Mouse (Mus musculus): ENCODE measurements around the gene Abcg2.

The Abcg2 gene

DNA sequence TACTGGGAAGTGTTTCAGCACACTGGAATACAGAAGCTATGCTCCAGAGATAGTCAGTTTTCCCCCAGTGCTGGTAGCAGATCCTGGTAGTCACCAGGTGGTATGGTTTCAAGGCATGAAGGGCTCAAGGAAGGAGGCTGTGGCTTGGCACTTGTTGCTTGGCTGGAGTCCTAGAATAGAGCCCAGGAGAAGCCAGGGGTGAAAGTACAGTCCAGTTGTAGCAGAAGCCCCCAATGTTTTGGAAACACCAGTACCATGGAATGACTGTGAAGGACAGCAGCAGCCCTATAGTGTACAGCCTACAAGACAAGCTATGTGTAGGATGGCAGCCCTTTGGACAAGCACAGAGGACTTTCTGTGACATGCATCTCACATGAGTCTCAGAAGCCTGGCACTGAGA is 54.2 kb downstream of the Abcg2 start:
- no peak for DNase-seq (ENCODE audit: low spot score)

GRCm38 (mm10) chr6:58639391-58639790 is 55.1 kb downstream of the Abcg2 start:
- no peak for DNase-seq (ENCODE audit: low spot score)

- peak; percentile 59 for DNase-seq (ENCODE audit: low spot score)
These were observed 56.2 kb downstream of the Abcg2 start for GRCm38 (mm10) chr6:58640333-58641018.

DNA sequence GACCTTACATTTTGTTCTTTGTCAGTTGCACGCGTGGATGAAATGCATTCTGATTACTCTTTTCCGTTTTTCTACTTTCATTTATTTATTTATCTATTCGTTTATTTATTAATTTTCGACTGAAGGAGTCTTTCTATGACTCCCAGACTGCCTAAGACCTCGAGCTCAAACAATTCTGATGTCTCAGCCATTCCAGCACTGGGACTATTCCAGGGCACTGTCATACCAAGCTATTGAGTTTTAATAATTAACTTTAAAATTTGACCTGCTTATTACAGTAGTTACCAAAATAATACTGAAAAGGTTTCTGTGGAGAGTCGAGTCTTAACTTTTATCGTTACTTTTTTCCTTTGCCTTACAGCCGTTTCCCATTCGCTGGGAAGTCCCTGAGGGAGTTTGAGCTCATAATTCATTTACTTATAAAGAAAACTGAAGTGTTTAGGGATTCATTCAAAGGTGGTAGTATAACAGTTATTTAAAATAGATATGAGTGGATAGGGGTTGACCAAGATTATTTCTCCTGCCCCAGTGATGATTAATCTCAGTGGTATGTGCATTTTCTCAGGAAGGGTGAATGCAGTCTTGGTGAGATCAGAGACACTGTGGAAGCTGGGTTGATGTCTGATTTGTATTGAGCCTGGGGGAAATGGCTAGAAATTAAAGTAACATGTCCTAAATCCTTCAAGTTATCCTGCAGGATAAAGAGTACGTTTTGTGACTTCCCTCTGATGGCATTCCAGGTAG is 56.9 kb downstream of the Abcg2 start:
- DNase-seq (ENCODE audit: low spot score) = no peak

- no peak for DNase-seq (ENCODE audit: low spot score)
These were observed 57.9 kb downstream of the Abcg2 start for GRCm38 (mm10) chr6:58642191-58642590.

DNA sequence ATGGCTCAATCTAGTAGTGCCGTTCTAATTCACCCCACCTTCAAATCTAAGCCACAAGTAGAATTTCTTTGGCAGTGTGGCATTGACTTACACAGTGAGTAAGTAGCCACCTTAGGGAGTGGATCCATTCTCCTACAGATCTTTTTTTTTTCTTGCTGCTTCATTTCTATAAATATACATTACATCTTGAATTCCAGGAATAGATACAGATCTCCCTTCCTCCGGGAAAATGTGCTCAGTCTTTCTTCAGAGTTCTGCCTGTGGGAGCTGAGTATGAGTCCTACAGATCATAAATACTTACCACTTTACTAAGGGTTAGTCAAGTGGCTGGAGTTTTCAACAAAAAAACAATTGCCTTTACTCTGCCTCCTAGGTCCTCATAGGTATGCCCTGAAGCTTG is 60.3 kb downstream of the Abcg2 start:
- no peak for DNase-seq (ENCODE audit: low spot score)

DNA sequence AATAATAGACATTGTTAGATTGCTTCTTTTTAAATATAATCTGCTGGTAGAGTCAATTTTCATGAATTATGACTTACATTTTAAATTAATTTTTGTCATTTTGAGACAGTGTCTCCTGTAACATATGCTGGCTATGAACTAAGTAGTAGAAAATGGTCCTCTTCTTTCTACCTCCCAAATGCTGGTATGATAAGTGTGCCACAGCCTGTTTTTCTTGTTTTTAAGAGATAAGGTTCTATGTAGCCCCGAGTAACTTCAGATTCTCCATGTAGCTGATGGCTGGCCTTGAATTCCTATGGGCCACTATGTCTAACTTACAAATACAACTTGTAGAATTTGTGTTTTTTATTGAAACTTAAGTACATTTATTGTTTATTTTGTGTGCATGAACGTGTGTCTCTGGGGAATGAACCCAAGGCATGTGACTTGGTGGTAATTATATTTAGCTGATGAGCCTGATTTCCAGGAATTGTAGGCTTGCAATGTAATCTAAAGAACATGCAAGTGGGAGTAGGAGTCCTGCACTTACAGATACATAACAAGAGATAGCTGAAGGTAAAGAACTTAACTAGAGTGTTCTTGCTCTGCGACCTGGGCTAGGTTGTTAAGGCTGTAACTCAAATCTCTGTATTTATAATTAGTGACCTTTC is 63.9 kb downstream of the Abcg2 start:
- DNase-seq (ENCODE audit: low spot score) = no peak

DNA sequence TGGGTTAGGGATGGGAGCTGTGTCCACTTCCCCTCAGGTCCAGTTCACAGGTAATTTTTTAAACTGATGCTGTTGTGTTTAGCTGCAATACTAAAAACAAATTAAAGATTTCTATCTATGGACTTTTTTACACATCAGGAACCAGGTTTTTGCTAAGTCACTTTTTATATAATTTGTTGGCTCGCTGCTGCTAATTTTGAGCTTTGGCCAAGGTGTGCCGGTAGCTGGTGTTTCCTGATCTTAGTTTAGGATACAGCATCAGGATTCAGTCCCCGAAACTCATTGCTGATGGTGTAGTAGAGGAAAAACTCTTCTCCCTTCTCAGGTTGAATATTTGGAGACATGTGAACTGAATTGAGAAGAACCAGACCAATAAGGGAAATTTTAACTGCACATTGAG is 65.8 kb downstream of the Abcg2 start:
- DNase-seq (ENCODE audit: low spot score) = no peak

DNA sequence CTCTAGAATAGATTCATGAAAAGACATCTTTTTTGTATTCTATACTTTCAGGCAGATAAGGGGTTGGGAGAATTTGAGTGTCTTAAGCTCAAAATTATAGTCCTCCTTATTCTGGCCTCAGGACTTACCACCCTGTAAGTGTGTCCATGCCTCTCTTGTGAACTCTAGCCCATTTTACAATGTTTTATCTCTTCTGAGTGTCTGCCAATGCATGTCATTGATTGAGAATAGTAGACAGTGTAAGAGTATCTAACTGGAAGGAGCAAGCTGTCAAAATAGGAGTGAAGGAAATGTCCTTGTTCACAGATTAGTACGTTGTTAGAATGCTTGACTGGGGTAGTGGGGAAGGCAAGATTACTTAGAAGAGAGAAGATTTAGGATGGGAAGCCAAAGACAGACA is 66.7 kb downstream of the Abcg2 start:
- no peak for DNase-seq (ENCODE audit: low spot score)

GRCm38 (mm10) chr6:58660951-58661575 is 76.7 kb downstream of the Abcg2 start:
- DNase-seq (ENCODE audit: low spot score) = no peak

GRCm38 (mm10) chr6:58677802-58678201 is 93.5 kb downstream of the Abcg2 start:
- no peak for DNase-seq (ENCODE audit: low spot score)

DNA sequence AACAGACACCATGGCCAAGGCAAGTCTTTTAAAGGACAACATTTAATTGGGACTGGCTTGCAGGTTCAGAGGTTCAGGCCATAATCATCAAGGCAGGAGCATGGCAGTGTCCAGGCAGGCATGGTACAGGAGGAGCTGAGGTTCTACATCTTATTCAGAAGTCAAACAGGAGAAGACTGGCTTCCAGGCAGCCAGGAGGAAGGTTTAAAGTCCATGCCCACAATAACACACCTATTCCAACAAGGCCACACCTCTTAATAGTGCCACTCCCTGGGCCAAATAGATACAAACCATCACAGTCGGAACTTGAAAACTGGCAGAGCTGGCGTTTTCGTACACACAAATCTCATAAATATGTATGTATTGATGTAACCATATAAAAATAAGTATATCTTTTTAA is 94.2 kb downstream of the Abcg2 start:
- no peak for DNase-seq (ENCODE audit: low spot score)

DNA sequence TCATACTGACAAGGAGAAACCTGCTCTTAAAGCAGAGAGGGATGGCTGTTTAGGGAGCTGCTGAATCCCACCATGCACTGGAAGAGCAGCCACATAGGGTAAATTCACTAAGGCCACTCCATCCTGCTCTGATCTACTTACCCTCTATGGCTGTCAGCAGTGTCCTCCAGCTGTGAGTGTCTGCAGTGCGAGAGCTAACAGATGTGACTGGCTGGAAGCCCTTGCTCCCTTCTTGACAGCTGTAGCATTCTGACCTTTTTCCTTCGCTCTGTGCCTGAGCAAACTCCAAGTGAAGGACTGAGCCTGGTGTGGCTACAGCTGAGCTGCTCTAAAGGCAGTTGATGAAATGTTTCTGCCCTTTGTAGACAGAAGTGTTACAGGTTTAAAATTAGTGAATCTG is 107.3 kb downstream of the Abcg2 start:
- no peak for DNase-seq (ENCODE audit: low spot score)

DNA sequence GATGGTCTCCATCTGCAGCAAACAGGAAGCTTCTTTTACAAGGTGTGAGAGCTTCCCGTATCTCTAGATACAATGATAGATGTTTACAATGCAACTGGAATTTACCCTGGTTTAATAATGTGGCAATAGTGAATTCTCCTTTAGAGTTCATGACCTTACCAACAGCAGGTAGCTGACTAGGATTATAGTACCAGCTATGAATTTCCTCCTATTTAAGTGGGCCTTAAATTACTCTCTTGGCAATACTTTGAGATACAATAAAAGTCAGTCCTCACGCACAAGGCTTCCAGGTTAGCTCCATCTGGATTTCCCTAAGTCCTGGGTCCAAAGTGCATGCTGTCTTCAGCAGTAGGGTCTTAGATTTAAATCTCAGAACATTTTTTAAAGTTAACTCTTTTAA is 109.9 kb downstream of the Abcg2 start:
- no peak for DNase-seq (ENCODE audit: low spot score)

DNA sequence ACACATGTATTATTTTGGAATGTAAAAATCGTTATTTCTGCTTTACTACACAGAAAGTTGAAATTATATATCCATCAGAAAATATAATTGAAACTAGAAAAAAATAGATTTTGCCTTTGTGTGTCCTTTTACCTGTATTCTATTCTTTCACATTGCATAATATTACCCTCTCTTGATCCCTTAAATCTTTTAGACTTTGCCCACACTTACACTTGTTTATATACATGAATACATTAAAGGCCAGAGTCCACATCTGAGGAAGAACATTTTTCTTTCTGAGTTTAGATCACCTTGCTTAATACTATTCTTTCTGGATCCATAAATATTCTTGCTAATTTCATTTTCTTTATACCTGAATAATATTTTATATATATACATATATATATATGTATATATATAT is 110.4 kb downstream of the Abcg2 start:
- no peak for DNase-seq (ENCODE audit: low spot score)

DNA sequence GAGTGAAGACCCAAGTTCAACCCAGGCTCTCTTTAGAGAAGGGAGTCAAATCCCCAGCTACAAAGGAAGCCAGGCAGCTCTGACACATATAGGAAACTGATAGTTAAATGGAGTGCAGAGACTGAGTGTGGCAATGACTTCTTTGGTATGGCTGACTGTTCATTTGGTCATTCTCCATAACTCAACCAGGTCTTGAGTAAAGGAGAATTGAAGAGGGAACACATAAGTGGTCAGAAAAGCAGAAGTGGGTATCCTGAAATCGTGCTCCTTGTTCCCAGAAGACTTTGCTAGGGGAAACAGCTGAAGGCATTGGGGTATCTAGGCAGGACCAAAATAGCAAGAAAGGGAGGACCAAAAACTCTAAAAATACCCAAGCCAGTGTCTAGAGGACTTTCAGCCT is 126.0 kb downstream of the Abcg2 start:
- no peak for DNase-seq (ENCODE audit: low spot score)

DNA sequence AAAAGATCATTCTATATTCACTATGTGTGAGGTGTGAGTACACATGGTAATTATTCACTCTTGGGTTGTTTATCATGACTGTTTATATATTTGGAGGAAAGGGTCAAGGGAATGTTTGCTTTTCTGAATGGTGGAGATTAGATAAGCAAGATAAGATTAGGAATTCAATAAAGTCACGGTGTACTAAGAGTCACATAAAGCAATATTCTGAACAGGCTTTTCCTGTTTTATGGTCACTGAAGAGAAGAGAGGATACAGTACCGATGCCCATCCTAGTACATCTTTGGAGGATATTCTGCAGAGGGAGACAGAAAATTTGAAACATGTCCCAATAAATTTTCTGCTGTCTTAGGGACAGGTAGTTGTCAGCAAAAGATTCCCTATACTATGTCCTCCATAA is 127.6 kb downstream of the Abcg2 start:
- no peak for DNase-seq (ENCODE audit: low spot score)

- no peak for DNase-seq (ENCODE audit: low spot score)
These were observed 149.5 kb downstream of the Abcg2 start for GRCm38 (mm10) chr6:58733851-58734250.

- DNase-seq (ENCODE audit: low spot score) = no peak
These were observed 150.8 kb downstream of the Abcg2 start for GRCm38 (mm10) chr6:58735090-58735489.
